Mouse (Mus musculus) gastrocnemius, postnatal 36 days (tissue): ENCODE measurements around the gene Ccnt1. TPM values are rescaled to one million over a fixed set of nuclear protein-coding genes. Genes with fewer than 3 reads are reported as not detected.

ENCODE experiments used
- DNase-seq, 2 experiments: peaks; one replicate each; pipeline ENCODE4 v3.0.0; 2022
- intact Hi-C: fragments of 180-260 bp; cut with DNase I; formaldehyde crosslinking; loops from one replicate; pipeline ENCODE4 v1.15.1; 2025
- long read RNA-seq, 2 experiments: library from polyadenylated mRNA; stranded (forward); transcript quantifications; one replicate each; pipeline ENCODE4 v2.0.0; 2021
- total RNA-seq, 2 experiments: library from RNA; stranded (reverse); gene quantifications; 2 replicates each; pipeline ENCODE4 v1.2.3; 2021

The Ccnt1 gene
- total RNA-seq = 10 to 100 TPM; 12.4 to 17.9 TPM
- long read RNA-seq, experiment 1, partial matches to known transcripts = 0 of 6 reads
- long read RNA-seq, experiment 1, other reads (novel, unspliced or antisense) = 6 of 6 reads
- long read RNA-seq, experiment 2, partial matches to known transcripts = 1 of 5 reads
- long read RNA-seq, experiment 2, other reads (novel, unspliced or antisense) = 3 of 5 reads

DNA sequence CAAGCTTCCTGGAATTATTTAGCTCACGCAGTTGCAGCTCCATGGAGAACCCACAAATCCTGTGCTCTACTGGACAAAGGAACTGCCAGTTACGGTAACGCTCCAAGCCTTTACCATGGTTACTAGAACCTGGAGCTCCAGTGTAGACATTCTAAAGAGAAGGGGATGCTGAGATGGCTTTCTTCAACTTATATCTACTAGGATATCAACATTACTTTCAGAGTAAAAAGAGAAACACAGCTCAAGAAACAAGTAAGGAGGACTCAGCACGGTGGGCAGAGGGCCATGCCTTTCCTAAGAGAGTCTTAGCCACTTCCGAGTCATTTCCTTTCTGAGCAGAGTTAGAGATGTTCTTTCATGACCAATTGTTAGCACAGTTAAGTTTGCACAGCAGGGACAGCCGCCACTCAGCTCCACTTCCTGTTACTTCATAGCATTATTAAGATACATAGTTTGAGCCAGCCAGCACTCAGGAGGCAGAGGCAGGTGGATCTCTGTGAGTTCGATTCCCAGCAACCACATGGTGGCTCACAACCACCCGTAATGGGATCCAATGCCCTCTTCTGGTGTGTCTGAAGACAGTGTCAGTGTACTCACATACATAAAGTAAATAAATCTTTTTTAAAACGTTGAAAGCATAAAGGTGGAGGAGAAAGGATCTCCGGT, at the start of gene Ccnt1, which contains the start of gene 4930415O20Rik:
Gene Ccnt1 (minus strand): TSS at position 51 of the 666 bp plus-strand sequence.
Gene 4930415O20Rik (plus strand): TSS at position 132 of the 666 bp plus-strand sequence.
- DNase-seq = no peak
- intact Hi-C loops = no loop called here

DNA sequence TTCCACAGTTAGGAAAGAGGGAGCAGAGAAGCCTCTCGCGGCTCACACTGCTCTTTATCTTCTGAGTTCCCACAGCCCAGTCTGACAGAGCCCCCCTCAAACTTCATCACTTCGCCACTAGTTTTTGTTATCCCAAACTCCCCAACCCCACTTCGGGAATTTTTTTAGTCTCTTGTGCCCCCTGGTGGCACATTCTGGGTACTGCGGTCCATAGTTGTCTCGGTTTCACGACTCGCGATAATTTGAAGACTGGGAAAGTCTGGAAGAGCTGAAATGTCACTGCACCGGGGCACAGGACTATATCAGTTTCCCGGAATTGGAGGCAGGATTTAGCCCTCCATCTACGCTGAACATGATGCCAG, 46.4 kb upstream of the Ccnt1 start:
- peak; percentile 67 to 85 for DNase-seq
- intact Hi-C loops = loop anchor here (1.0 to 5.0 kb wide), 2 partner anchors 37 to 105 kb away; no protein-coding TSS in a partner anchor

DNA sequence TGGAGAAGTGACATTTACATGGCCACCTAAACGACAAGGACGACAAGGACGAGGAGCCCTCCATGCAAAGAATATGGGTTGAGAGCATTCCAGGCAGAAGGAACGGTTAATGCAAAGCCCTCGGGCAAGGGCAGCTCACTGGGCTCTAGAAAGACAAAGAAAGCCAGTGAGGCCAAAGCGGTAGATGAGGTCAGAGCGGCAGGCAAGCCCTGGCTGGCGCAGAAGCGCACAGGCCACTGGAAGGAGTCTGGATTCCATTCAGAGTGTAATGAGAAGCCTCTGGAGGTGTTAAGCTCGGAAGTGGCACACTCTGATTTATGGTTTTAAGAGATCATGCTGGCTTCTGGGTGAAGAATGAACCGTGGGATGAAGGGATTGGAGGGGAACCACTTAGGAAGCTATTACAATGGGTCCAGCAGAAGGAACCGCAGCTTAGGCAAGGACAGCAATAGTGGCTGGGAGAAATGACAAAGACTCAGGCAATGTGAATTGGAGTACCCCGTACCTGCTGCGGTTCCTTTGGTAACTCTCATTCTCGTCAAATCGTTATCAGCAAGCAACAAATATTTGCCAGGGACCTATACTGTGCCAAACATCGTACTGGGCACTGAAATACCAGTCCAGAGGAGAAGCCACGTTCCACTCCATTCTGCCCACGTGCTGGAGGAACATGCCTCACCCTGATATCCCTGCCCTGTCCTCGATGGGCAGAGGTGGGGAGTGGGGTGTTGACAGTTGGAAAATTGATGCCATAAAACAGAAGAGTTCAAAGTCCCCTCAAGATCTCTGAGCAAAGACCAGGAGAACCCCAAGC, 45.8 kb upstream of the Ccnt1 start:
- intact Hi-C loops = loop anchor here (1.0 to 5.0 kb wide), 2 partner anchors 36 to 104 kb away; no protein-coding TSS in a partner anchor
- DNase-seq = no peak

- intact Hi-C loops = loop anchor here (5.0 kb wide), 1 partner anchor 103 kb away; no protein-coding TSS in a partner anchor
- DNase-seq = no peak
These were observed 45.0 kb upstream of the Ccnt1 start for GRCm38 (mm10) chr15:98615751-98616150.

- intact Hi-C loops = loop anchor here (5.0 kb wide), 1 partner anchor 103 kb away; no protein-coding TSS in a partner anchor
- no peak for DNase-seq
These were observed 44.2 kb upstream of the Ccnt1 start for GRCm38 (mm10) chr15:98614971-98615370.

GRCm38 (mm10) chr15:98614551-98614950, 43.8 kb upstream of the Ccnt1 start:
- intact Hi-C loops = no loop called here

GRCm38 (mm10) chr15:98612229-98612628, 41.5 kb upstream of the Ccnt1 start:
- intact Hi-C loops = no loop called here
- DNase-seq = no peak

More at GRCm38 (mm10) chr15:98614551-98614950, 43.8 kb upstream of the Ccnt1 start:
- DNase-seq = no peak

GRCm38 (mm10) chr15:98610131-98610633, 39.5 kb upstream of the Ccnt1 start:
- intact Hi-C loops = no loop called here
- no peak for DNase-seq

DNA sequence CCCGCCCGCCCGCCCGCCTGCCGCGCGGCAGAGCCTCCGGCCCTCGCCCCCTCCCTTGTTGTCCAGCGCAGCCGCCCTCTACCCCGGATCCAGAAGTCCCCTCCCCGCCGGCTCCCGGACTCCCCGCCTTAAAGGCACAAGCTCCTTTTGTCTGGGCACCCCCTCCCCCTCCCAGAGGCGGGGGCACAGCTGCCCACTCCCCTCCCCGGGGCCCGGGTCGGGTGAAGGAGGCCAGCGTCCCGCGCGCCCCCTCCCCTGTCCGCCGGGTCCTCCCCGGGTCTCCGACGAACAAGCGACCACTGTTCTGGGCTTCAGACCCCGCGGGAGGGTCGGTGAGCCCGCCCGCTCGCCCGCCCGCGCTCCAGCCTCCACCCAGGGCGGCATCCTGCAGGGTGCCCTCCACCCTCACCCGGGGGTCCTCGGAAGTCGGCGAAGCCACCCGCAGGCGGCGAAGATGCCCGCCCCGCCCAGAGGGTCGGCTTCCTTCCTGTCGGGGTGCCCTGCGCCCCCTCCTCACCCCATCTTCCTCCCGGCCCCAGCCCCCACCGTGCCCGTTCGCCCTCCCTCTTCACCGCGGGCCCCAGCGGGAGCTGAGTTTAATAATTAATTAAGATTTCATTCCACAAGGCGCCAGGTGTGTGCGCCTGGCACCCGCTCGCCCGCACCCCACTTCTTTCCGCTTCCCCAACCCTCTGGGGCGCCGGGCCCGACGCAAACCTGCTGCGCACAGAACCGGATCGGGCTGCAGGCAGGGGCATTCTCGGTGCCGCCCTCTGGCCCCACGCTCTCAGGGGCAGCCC, 38.8 kb upstream of the Ccnt1 start, which contains the start of gene Adcy6:
Gene Adcy6 (minus strand): TSS at position 746 of the 800 bp plus-strand sequence.
- DNase-seq = peak; percentile 63 to 74
- intact Hi-C loops = no loop called here

DNA sequence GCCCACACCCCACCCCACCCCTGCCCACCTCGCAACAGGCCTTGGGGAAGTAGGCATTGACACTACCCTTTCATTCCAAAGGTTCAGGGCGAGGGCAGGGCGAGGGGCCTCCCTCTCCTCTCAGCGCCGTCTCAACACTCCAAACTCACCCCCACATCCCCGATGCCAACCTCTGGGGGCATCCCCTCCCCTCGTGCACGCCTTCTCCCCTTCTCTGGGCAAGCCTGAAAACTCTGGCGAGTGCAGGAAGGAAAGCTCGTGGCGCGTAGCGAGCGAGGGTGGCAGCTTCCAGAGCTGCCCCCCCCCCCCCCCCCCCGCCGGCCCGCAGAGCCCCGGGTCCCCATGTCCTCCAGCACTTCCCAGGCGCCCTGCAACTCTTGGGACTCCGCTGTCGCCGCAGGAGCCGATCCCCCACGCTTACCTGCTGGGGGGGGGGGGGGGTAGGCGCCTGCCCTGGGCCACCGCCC, 38.1 kb upstream of the Ccnt1 start:
- no peak for DNase-seq

DNA sequence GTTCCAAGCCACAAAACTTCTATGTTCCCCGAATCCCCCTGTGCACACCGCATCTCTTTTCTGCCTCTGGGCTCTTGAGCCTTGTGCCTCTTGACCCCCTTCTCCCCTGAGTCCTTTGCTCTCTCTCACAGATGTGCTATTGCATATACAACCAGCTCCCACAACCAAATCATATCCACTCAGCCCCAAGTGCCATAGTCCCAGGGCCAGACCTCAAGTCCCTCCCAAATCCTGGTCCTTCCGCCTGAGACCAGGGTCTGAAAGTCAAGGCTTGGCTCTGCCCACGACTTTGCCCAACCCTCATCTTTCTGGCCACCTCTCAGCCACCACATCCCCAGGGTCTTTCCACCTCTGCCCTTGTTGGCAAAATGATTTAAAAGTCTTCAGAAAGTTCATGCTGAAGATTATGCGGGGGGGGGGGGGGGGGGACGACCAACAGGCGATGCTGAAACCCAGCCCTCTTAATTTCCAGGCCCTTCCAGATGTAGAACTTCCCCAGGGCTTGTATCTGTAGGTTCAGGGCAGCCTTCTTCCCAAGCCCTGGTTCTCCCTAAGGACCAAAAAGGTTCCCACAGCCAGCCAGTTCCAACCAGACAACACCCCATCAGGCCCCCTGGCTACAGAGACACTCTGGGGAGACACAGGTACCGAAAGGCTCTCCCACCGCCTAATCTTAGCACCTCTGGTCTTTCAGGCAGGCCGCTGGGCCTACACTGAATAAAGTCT, 37.5 kb upstream of the Ccnt1 start:
- no peak for DNase-seq

More for the DNA sequence above, 38.1 kb upstream of the Ccnt1 start:
- intact Hi-C loops = no loop called here

GRCm38 (mm10) chr15:98607557-98607956, 36.8 kb upstream of the Ccnt1 start:
- intact Hi-C loops = no loop called here
- DNase-seq = peak in 1 of 2 experiments; percentile 55

More for the DNA sequence above, 37.5 kb upstream of the Ccnt1 start:
- intact Hi-C loops = no loop called here

- intact Hi-C loops = no loop called here
- DNase-seq = no peak
These were observed 36.0 kb upstream of the Ccnt1 start for GRCm38 (mm10) chr15:98606739-98607138.

DNA sequence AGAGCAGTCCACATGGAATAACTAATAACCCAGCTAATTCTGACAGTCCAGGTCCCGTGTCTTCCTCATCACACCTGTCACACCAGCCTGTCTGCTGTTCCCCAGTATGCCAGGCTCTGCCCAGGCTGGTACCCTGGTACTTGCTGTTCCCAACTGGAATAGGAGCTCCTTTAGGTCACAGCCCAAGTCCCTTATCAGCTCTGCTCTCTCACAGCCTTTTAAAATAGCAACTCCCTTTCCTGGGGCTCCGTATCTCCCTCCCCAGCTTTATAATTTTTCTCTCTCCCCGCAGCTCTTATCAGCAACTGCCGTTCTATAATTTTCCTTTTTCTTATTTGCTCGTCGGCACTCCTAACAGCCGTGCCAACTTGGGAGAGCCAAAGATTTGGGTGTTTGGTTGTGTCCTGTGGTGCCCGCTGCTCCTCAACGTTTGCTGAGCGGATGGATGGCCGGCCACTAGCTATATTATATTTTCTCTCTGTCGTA, 35.4 kb upstream of the Ccnt1 start:
- DNase-seq = no peak
- intact Hi-C loops = no loop called here

GRCm38 (mm10) chr15:98604041-98604575, 33.4 kb upstream of the Ccnt1 start:
- intact Hi-C loops = no loop called here
- peak in 1 of 2 experiments; percentile 6 for DNase-seq

DNA sequence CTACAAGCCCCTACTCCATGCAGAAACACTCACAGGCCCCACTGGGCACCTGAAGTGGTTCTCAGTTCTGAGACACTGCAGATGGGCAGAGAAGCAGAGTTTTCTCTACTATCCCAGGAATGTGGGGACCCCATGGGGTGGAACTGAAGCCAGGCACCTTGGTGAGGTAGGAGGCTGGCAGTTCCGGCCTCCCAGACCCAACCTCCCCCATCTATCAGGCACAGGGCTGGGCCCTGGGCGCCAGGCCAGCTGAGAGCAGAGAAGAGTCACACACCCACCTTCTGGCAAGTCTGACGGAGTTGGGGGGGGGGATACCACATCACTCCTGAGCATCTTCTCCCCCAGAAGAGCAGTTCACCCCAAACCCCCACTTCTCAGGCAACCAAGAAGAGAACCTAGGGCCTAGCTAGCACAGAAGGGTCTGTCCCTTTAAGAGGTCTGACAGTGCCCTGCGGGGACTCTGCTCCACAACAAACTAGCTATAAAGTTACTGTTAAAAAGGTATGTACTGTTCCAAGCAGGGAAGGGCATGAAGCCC, 32.3 kb upstream of the Ccnt1 start:
- DNase-seq = peak in 1 of 2 experiments; percentile 16
- intact Hi-C loops = no loop called here

DNA sequence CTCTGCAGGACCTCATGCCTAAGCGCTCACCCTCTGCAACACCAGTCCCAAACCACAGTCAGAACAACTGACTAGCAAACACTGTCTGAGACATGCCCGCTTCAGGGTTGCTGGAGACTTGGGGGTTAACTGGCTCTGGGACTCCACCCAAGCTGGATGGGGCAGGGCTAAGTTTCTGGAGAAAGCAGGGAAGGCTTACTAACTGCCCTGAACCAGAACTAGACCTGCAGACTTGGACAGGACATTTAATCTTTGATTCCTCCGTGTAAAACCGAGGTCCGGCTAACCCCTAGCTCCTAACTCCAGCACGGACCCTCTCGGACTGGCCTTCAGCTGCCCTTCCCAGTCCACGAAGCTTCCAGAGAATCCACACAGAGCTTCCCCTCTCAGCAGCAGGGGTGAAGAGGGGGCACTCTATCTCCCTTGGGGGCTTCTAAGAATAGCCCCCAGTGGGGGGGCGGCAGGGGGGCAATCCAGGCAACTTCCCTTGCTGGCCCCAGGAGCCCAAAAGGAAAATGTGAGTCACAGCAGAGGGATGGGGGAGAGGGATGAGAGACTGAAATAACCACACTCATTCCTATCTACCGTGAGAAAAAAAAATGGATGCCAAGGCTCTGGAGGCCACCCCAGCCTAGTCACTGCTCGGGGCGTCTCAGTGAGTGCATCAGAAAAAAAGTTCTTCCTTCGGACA, 31.6 kb upstream of the Ccnt1 start:
- peak in 1 of 2 experiments; percentile 34 for DNase-seq
- intact Hi-C loops = no loop called here

DNA sequence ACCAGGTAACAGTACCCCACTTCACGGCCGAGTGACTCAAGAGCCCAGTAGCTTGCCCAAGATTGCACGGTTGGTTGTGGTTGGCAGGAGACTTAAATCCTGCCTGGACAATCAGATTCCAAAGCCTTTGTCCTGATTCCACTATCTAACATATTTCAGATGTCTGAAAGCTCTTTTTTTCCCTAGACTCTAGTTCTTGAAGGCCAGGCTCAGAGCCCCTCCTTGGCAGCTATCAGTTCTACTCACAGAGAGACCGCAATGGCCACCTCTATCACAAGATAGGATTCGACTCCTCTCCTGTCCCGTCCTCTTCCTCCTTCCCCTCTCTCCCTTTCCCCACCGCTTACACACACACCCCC, 31.1 kb upstream of the Ccnt1 start:
- intact Hi-C loops = no loop called here
- peak in 1 of 2 experiments; percentile 2 for DNase-seq
